Mouse (Mus musculus) frontal cortex, adult (tissue): Measurements from ENCODE around the gene Ms4a4c.
A peak's percentile ranks its signal among the peaks of the same experiment; 100 is the strongest.
"Not testable (repeated sequence)": the region's sequence is repeated elsewhere in the genome, so short reads cannot be mapped to it uniquely, and the experiment has no call there.

Source experiments
- ATAC-seq: cut with Nextera tagmentation; 2 replicates; pipeline ENCODE4 v1.9.2; 2017; ENCODE audit warnings: mild to moderate bottlenecking, moderate library complexity, mixed read lengths; ENCODE audit not compliant: low TSS enrichment

The Ms4a4c gene

GRCm38 (mm10) chr19:11464795-11465194, 60.2 kb downstream of the Ms4a4c start:
- not testable (repeated sequence) for ATAC-seq

- peak; percentile 79 for ATAC-seq
Observed at GRCm38 (mm10) chr19:11466471-11466870, 61.9 kb downstream of the Ms4a4c start.

GRCm38 (mm10) chr19:11468361-11468760, 63.8 kb downstream of the Ms4a4c start:
- ATAC-seq = not testable (repeated sequence)

DNA sequence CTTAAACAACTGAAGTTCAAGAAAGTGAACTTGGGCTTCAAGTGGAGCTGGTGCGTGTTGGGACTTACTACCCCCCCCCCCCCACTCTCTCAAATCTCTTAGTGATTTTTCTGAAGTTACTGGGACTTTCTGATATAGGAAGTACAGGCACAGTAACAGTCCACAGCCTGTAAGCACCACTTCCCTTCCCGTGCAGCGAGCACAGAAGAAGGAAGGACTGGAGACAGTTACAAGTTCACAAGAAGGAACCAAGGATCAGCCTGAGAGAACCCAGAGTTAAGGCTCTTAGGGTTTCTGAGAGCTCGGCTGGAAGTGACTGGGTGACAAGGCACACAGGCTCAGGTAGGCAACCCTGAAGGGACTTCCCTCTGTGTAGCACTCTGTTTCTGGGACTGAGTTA, 64.6 kb downstream of the Ms4a4c start, which contains the start of gene Ms4a6c:
Ms4a6c (plus strand) TSS at position 152 of the 400 bp plus-strand sequence.
- not testable (repeated sequence) for ATAC-seq
